In the genomic region with DNA sequence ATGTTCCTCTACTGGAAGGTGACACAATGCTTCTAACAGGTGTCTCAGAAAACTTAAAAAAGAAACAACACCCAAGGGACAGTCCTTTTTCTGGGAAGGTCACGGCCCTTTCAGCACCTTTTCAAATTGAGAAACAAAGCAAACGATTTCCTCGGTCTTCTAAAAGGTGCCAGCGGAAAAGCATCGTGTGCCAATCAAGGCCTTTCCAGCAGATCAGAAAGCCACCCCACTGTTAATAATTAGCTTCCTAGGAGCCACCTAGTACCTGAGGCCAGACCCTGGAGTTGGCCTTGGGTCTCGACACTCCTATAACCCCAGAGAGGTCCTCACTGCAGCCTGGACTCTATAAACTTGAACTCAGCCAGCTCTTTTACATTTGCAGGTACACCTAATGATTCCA, we compare ENCODE assay signal across 28 mouse cellular contexts. TPM values are rescaled to one million over a fixed set of nuclear protein-coding genes. Genes with fewer than 3 reads are reported as not detected.
A peak's percentile ranks its signal among the peaks of the same experiment; 100 is the strongest.
DNase-seq lines count a peak whose midpoint lies in the region; ATAC-seq and TF ChIP-seq lines count a peak whose summit lies in the region.
"Had no signal": no experiment of that assay in that cellular context is flagged by ENCODE, and none has a peak within 500 bp of the region (broad histone marks: within the 10 kb centered on the region; RNA-seq: fewer than 3 reads in every experiment).

No protein-coding gene starts in this region.

- no peaks in the 10 kb centered on the region for H3K9me3 ChIP-seq in liver, postnatal 0 days (ENCODE audit: low read length)
- H3K9me3 ChIP-seq in liver, embryonic 11.5 days (ENCODE audit: control insufficient read depth, low read length): no peaks in the 10 kb centered on the region
- no peaks in the 10 kb centered on the region for H3K9me3 ChIP-seq in kidney, embryonic 16.5 days (ENCODE audit: low read length)
- no peaks in the 10 kb centered on the region for H3K9me3 ChIP-seq in stomach, embryonic 16.5 days (replicated peaks; ENCODE audit: control insufficient read depth, low read length)
- H3K9me3 ChIP-seq: embryonic facial prominence, embryonic 12.5 days; heart, embryonic 10.5 days; heart, embryonic 15.5 days; limb, embryonic 10.5 days; limb, embryonic 15.5 days; midbrain, embryonic 15.5 days; neural tube, embryonic 15.5 days had no signal

- H3K27me3 ChIP-seq in liver, postnatal 0 days (ENCODE audit: insufficient read depth, low read length): no peaks in the 10 kb centered on the region
- H3K27me3 ChIP-seq in liver, embryonic 11.5 days (replicated peaks; ENCODE audit: control insufficient read depth, insufficient read depth, low read length): no peaks in the 10 kb centered on the region
- H3K27me3 ChIP-seq in kidney, embryonic 16.5 days (ENCODE audit: insufficient read depth, low read length): no peaks in the 10 kb centered on the region
- H3K27me3 ChIP-seq in stomach, embryonic 16.5 days (ENCODE audit: control insufficient read depth, insufficient read depth, low read length): no peaks in the 10 kb centered on the region
- H3K27me3 ChIP-seq: CH12.LX; heart, embryonic 15.5 days; limb, embryonic 15.5 days; midbrain, embryonic 15.5 days; neural tube, embryonic 15.5 days had no signal

- ATAC-seq in liver, postnatal 0 days: peak; percentile 80
- ATAC-seq in liver, embryonic 11.5 days (replicated peaks; ENCODE audit: low FRiP score): no peak
- no peak for ATAC-seq in kidney, embryonic 16.5 days (ENCODE audit: low FRiP score, low TSS enrichment)
- peak; percentile 59; the same call in 1 of the 2 replicates for ATAC-seq in stomach, embryonic 16.5 days (ENCODE audit: insufficient read depth, low FRiP score)
- ATAC-seq: activated CD4-positive, CD25-positive, alpha-beta regulatory T cell, adult 4 months; forebrain, embryonic 14.5 days; hindbrain, embryonic 16.5 days; midbrain, embryonic 15.5 days had no signal

- no peak overlapping the region for H3K9ac ChIP-seq in liver, postnatal 0 days (replicated peaks)
- H3K9ac ChIP-seq in liver, embryonic 11.5 days (ENCODE audit: low read depth, low read length): no peak overlapping the region
- H3K9ac ChIP-seq in kidney, embryonic 16.5 days (replicated peaks; ENCODE audit: low read length): no peak overlapping the region
- H3K9ac ChIP-seq in stomach, embryonic 16.5 days (ENCODE audit: low read length): no peak overlapping the region
- H3K9ac ChIP-seq: embryonic facial prominence, embryonic 12.5 days; heart, embryonic 15.5 days; limb, embryonic 15.5 days; midbrain, embryonic 15.5 days; neural tube, embryonic 15.5 days had no signal

- DNase-seq in kidney, adult 18-20 months: peak; percentile 35
- no peak for DNase-seq in kidney, postnatal 10 days
- no peak for DNase-seq in liver, postnatal 0 days
- DNase-seq in liver, embryonic 11.5 days (ENCODE audit: low spot score): no peak
- no peak for DNase-seq in cerebellum, adult 11 months
- no peak for DNase-seq in cerebellum, adult 8-10 months
- DNase-seq: adrenal gland, adult 2 months; adrenal gland, postnatal 36 days; cerebellum, adult 9-10 months; cerebellum, postnatal 36 days; embryo, embryonic 11 days; gastrocnemius, postnatal 14 days; layer of hippocampus, adult 9-11 months; right cerebral cortex, postnatal 25 days had no signal

- no peaks in the 10 kb centered on the region for H3K36me3 ChIP-seq in liver, postnatal 0 days (replicated peaks; ENCODE audit: insufficient read depth, low read length)
- H3K36me3 ChIP-seq in liver, embryonic 11.5 days (ENCODE audit: control insufficient read depth, insufficient read depth, low read length): no peaks in the 10 kb centered on the region
- H3K36me3 ChIP-seq in kidney, embryonic 16.5 days (ENCODE audit: insufficient read depth, low read length): no peaks in the 10 kb centered on the region
- H3K36me3 ChIP-seq in stomach, embryonic 16.5 days (ENCODE audit: control insufficient read depth, insufficient read depth, low read length): no peaks in the 10 kb centered on the region
- H3K36me3 ChIP-seq: embryonic facial prominence, embryonic 12.5 days; heart, embryonic 10.5 days; heart, embryonic 15.5 days; limb, embryonic 10.5 days; limb, embryonic 15.5 days; midbrain, embryonic 15.5 days; neural tube, embryonic 15.5 days had no signal

- H3K4me2 ChIP-seq in liver, postnatal 0 days (ENCODE audit: low read depth, low read length): no peak overlapping the region
- no peak overlapping the region for H3K4me2 ChIP-seq in liver, embryonic 11.5 days
- H3K4me2 ChIP-seq in kidney, embryonic 16.5 days (replicated peaks; ENCODE audit: low read depth, low read length): no peak overlapping the region
- peak overlapping the region; percentile 13; the same call in 1 of the 2 replicates for H3K4me2 ChIP-seq in stomach, embryonic 16.5 days (ENCODE audit: low read depth, low read length)
- H3K4me2 ChIP-seq: embryonic facial prominence, embryonic 12.5 days; heart, embryonic 15.5 days; limb, embryonic 15.5 days; midbrain, embryonic 15.5 days; neural tube, embryonic 15.5 days had no signal

- TF ChIP-seq EP300 in liver, postnatal 0 days (IDR thresholded peaks at IDR 0.05; ENCODE audit: low read depth): no peak

- no peak for TF ChIP-seq CTCF in liver, postnatal 0 days (IDR thresholded peaks at IDR 0.05; ENCODE audit: low read depth)

- peak overlapping the region; percentile 80 for H3K27ac ChIP-seq in liver, postnatal 0 days (ENCODE audit: low read depth)
- H3K27ac ChIP-seq in liver, embryonic 11.5 days (ENCODE audit: low read depth, low read length): no peak overlapping the region
- H3K27ac ChIP-seq in kidney, embryonic 16.5 days (ENCODE audit: low read length): peak overlapping the region; percentile 1; the same call in 1 of the 2 replicates
- peak overlapping the region; percentile 78 for H3K27ac ChIP-seq in stomach, embryonic 16.5 days (ENCODE audit: low read length)
- H3K27ac ChIP-seq: embryonic facial prominence, embryonic 12.5 days; heart, embryonic 10.5 days; heart, embryonic 15.5 days; limb, embryonic 10.5 days; limb, embryonic 15.5 days; macrophage; midbrain, embryonic 15.5 days; neural tube, embryonic 15.5 days had no signal

- 65% methylated on average over 6 of the region's 6 CpGs for WGBS in liver, postnatal 0 days (ENCODE audit: insufficient replicate concordance)
- WGBS in liver, embryonic 11.5 days: 69% methylated on average over 6 of the region's 6 CpGs
- 60% methylated on average over 6 of the region's 6 CpGs for WGBS in kidney, embryonic 16.5 days
- 60% methylated on average over 6 of the region's 6 CpGs for WGBS in stomach, embryonic 16.5 days

- peaks cover 12% of the 10 kb centered on the region for H3K4me1 ChIP-seq in liver, postnatal 0 days (ENCODE audit: insufficient read depth)
- no peaks in the 10 kb centered on the region for H3K4me1 ChIP-seq in liver, embryonic 11.5 days (replicated peaks; ENCODE audit: control insufficient read depth, insufficient read depth, low read length)
- peaks cover 23% of the 10 kb centered on the region for H3K4me1 ChIP-seq in kidney, embryonic 16.5 days (ENCODE audit: insufficient read depth, low read length)
- H3K4me1 ChIP-seq in stomach, embryonic 16.5 days (ENCODE audit: control insufficient read depth, insufficient read depth, low read length): peaks cover 25% of the 10 kb centered on the region
- H3K4me1 ChIP-seq: midbrain, embryonic 15.5 days had no signal

- H3K4me3 ChIP-seq in liver, postnatal 0 days (ENCODE audit: low read depth, low read length): no peak overlapping the region
- H3K4me3 ChIP-seq in liver, embryonic 11.5 days (ENCODE audit: low read depth, low read length): no peak overlapping the region
- H3K4me3 ChIP-seq in kidney, embryonic 16.5 days (ENCODE audit: low read length): no peak overlapping the region
- H3K4me3 ChIP-seq in stomach, embryonic 16.5 days (replicated peaks; ENCODE audit: low read length): no peak overlapping the region
- H3K4me3 ChIP-seq: embryonic facial prominence, embryonic 12.5 days; heart, embryonic 10.5 days; heart, embryonic 15.5 days; limb, embryonic 10.5 days; limb, embryonic 15.5 days; midbrain, embryonic 15.5 days; neural tube, embryonic 15.5 days had no signal

RNA-seq across cellular contexts. Expression of a gene that starts 19.0 kb away (rescaled TPM):
- 2.5 and 3.0 TPM in 2 replicates for polyA plus RNA-seq in liver, postnatal 0 days (2015; fragmentation: Nextera tagmentation; extraction: Ambion mirVana)
- polyA plus RNA-seq in liver, embryonic 11.5 days (2014; fragmentation: Nextera tagmentation; extraction: Ambion mirVana): 0.68 and 0.89 TPM in 2 replicates
- 9.0 and 9.3 TPM in 2 replicates for polyA plus RNA-seq in kidney, embryonic 16.5 days (2015; fragmentation: Nextera tagmentation; extraction: Ambion mirVana)
- 7.1 and 7.7 TPM in 2 replicates for polyA plus RNA-seq in stomach, embryonic 16.5 days (2015; fragmentation: Nextera tagmentation; extraction: Ambion mirVana)

Comparison
In these comparisons a context has a peak if more than half of its experiments do, and no peak if none do; other contexts are left out.
1. ATAC-seq: peak in liver, postnatal 0 days (single experiment) and stomach, embryonic 16.5 days (single experiment); none in liver, embryonic 11.5 days (single experiment) and kidney, embryonic 16.5 days (single experiment).